Mouse (Mus musculus): ENCODE data around the gene Arid4b.
"Not testable (repeated sequence)": the region's sequence is repeated elsewhere in the genome, so short reads cannot be mapped to it uniquely, and the experiment has no call there.

DNA sequence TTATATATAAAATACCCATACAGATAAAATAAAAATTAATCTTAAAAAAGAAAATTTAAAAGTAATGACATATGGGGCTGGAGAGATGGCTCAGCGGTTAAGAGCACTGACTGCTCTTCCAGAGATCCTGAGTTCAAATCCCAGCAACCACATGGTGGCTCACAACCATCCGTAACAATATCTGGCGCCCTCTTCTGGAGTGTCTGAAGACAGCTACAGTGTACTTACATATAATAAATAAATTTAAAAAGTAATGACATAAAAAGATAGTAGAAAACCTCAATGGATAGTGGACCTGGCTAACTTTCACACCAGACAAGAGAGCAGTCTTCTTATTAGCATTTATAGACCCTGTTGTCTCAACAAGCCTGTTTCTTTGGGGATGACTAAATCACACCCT is 27.7 kb upstream of the Arid4b start:
- not testable (repeated sequence) for TF ChIP-seq CTCF (IDR thresholded peaks at IDR 0.05; ENCODE audit: borderline replicate concordance, insufficient read depth, low read depth, low read length); POLR2A (IDR thresholded peaks at IDR 0.05; ENCODE audit: borderline replicate concordance, insufficient read depth, low read length)

All from cerebellum, adult 2 months (tissue).